Mouse (Mus musculus): Measurements from ENCODE around the gene Adtrp.

GRCm38 (mm10) chr13:41786640-41787039 is 60.8 kb downstream of the Adtrp start:
- no peak for TF ChIP-seq CTCF (IDR thresholded peaks at IDR 0.05; ENCODE audit: low read depth, low read length)
- TF ChIP-seq POLR2A (IDR thresholded peaks at IDR 0.05; ENCODE audit: extremely low read depth, insufficient read depth, low read length): no peak

Measured in liver, adult 2 months (tissue).